Mouse (Mus musculus) kidney, embryonic 15.5 days (tissue): ENCODE results near the gene Epha1. TPM values are rescaled to one million over a fixed set of nuclear protein-coding genes. Genes with fewer than 3 reads are reported as not detected.

Experiments used
- ATAC-seq: fragments of 200-750 bp; cut with Nextera tagmentation; replicated peaks from 2 replicates; pipeline ENCODE4 v1.8.0; 2017; ENCODE audit warnings: moderate TSS enrichment; ENCODE audit not compliant: low FRiP score
- H3K27ac ChIP-seq: fragments of 300-500 bp; sonication (generic); 2 replicates; pipeline ENCODE4 v1.5.1; 2015; ENCODE audit warnings: mild to moderate bottlenecking, inconsistent platforms
- H3K27me3 ChIP-seq: fragments of 300-500 bp; sonication (generic); 2 replicates; pipeline ENCODE4 v1.6.1; 2015; ENCODE audit warnings: inconsistent platforms
- H3K36me3 ChIP-seq: fragments of 300-500 bp; sonication (generic); 2 replicates; pipeline ENCODE4 v1.6.1; 2015; ENCODE audit warnings: inconsistent platforms
- H3K4me1 ChIP-seq: fragments of 300-500 bp; sonication (generic); 2 replicates; pipeline ENCODE4 v1.6.1; 2015; ENCODE audit warnings: inconsistent platforms
- H3K4me2 ChIP-seq: fragments of 300-500 bp; sonication (generic); 2 replicates; pipeline ENCODE4 v1.6.1; 2015; ENCODE audit warnings: moderate library complexity, mild to moderate bottlenecking, inconsistent platforms
- H3K4me3 ChIP-seq: fragments of 300-500 bp; sonication (generic); replicated peaks from 2 replicates; pipeline ENCODE4 v1.5.1; 2015; ENCODE audit warnings: mild to moderate bottlenecking, inconsistent platforms
- H3K9ac ChIP-seq: fragments of 300-500 bp; sonication (generic); 2 replicates; pipeline ENCODE4 v1.6.1; 2015; ENCODE audit warnings: mild to moderate bottlenecking, inconsistent platforms
- H3K9me3 ChIP-seq: fragments of 300-500 bp; sonication (generic); replicated peaks from 2 replicates; pipeline ENCODE4 v1.6.1; 2016; ENCODE audit warnings: inconsistent platforms
- WGBS: fragments of 180-500 bp; shearing (Covaris S2); methylation state at CpG from one replicate; pipeline ENCODE4 v1.1.7; 2015; ENCODE audit warnings: mixed read lengths; 5-methylcytosine and 5-hydroxymethylcytosine counted together
- polyA plus RNA-seq: library from polyadenylated mRNA; unstranded; fragments of >200 nt; fragmentation: Nextera tagmentation; extraction: Ambion mirVana; gene quantifications from 2 replicates; pipeline ENCODE4 v1.2.1, GENCODE M21; 2015

Epha1 gene
- polyA plus RNA-seq, 1 experiment from 2014 or later: 7.5 TPM

DNA sequence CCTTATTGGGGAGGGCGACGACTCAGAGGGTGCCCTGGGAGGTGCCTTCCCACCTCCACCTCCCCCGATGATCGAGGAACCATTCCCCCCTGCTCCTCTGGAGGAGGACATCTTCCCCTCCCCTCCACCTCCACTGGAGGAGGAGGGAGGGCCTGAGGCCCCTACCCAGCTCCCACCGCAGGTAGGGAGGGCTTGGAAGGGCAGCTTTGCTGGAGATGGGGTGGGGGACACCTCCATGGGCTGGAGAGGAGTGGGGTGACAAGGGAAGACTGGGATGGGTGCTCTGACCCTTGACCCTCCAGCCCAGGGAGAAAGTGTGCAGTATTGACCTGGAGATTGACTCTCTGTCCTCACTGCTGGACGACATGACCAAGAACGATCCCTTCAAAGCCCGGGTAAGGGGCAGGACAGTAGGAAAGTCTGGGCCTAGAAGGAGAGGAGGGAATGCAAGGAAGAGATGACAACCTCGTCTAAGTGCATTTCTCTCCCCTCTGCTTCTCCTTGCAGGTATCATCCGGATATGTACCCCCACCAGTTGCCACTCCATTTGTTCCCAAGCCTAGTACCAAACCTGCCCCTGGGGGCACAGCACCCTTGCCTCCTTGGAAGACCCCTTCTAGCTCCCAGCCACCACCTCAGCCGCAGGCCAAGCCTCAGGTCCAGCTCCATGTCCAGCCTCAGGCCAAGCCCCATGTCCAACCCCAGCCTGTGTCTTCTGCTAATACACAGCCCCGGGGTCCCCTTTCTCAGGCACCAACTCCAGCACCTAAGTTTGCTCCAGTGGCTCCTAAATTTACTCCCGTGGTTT lies 21.9 kb downstream of the Epha1 start:
- Histone ChIP-seq H3K27ac (peak overlapping the region; percentile 99), H3K4me1 (peaks cover 58% of the 10 kb centered on the region), H3K9me3 (no peaks in the 10 kb centered on the region), H3K9ac (peak overlapping the region; percentile 91), H3K36me3 (peaks cover 44% of the 10 kb centered on the region), H3K27me3 (0 out of 2 replicates have a peak, but pooled peaks cover 4% of the 10 kb centered on the region), H3K4me3 (peak overlapping the region; percentile 86), H3K4me2 (peak overlapping the region; percentile 78)
- ATAC-seq: no peak
- 30% methylated on average over 13 of the region's 13 CpGs for WGBS

DNA sequence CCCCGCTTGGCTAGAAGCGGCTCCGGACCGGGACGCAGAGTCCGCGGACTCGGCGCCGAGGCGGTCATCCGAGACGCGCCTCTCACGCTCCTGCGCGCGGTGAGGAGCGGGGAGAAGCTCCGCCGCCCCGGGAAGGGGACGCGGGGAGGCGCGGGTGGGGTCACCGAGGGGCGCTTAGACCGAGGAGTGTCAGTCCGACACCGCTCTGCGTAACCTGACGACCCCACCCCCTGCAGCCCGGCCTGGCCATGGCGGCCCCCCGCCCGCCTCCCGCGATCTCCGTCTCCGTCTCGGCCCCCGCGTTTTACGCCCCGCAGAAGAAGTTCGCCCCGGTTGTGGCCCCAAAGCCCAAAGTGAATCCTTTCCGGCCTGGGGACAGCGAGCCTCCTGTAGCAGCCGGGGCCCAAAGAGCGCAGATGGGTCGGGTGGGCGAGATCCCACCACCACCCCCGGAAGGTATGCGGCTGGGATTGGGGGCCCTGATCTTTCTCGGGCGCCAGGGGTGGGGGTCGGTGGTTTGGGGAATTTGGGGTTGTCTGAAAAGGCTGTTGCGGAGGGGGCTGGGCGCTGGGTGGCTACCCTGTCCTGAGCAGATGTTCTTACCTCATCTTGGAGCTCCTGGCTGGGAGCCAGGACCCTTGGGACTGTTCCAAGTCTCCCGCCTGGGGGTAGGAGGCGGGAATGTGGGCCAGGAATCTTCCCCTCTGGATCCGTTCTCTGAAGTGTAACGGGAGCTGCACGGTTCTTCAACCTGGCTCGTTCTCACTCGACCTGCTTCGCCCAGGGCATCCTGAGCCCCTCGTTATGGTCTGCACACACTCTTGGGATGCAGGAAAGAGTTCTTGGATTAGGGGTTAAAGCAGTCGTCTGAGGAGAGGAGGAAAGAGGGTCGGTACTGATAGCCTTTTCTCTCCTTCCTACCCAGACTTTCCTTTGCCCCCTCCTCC lies 22.8 kb downstream of the Epha1 start:
- H3K9ac ChIP-seq: peak overlapping the region; percentile 91
- H3K27me3 ChIP-seq: 0 out of 2 replicates have a peak, but pooled peaks cover 4% of the 10 kb centered on the region
- no peaks in the 10 kb centered on the region for H3K9me3 ChIP-seq
- peak overlapping the region; percentile 99 for H3K27ac ChIP-seq
- ATAC-seq: peak; percentile 53
- under 1% methylated on average over 64 of the region's 72 CpGs for WGBS
- H3K4me2 ChIP-seq: peak overlapping the region; percentile 78
- peaks cover 58% of the 10 kb centered on the region for H3K4me1 ChIP-seq
- H3K4me3 ChIP-seq: peak overlapping the region; percentile 86
- H3K36me3 ChIP-seq: peaks cover 36% of the 10 kb centered on the region

DNA sequence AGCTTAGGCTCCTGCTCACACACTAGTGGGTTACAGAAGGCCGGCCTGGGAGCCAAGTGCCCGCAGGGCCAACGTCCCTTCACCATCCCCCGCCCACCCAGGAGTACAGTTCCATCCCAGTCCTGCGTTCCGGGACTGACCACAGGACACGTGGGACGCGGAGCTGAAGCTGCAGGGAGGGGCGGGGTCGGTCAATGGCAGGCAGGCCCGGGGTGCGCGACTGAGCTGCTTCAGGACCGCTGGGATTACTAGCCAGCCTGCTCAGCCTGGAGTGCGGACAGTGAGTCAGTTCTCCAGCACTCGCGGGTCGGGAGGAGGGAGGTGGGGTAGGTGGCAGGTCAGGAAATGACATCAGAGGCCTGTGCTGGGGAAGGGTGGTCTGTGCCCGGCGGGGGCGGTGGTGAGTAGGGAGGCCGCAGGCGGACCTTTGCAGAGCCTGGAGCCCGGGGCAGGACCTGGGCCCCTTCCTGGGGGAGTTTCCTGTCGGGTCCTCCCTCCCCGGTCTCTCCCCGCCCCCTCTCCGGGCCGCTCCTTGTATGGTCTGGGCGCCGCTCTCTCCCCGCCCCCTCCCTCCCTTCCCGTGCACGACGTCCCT lies 23.5 kb downstream of the Epha1 start, which contains the start of gene Zyx:
Zyx (plus strand) TSS at position 205 of the 595 bp plus-strand sequence.
- under 1% methylated on average over 19 of the region's 36 CpGs for WGBS
- H3K27me3 ChIP-seq: 0 out of 2 replicates have a peak, but pooled peaks cover 4% of the 10 kb centered on the region
- H3K4me3 ChIP-seq: peak within 1 kb of the TSS; percentile 86
- H3K9ac ChIP-seq: peak within 1 kb of the TSS; percentile 91
- no peaks in the 10 kb centered on the region for H3K9me3 ChIP-seq
- ATAC-seq: peak; percentile 95
- peak within 1 kb of the TSS; percentile 78 for H3K4me2 ChIP-seq
- H3K4me1 ChIP-seq: peaks cover 51% of the 10 kb centered on the region
- peak within 1 kb of the TSS; percentile 99 for H3K27ac ChIP-seq
- peaks cover 28% of the 10 kb centered on the region for H3K36me3 ChIP-seq

DNA sequence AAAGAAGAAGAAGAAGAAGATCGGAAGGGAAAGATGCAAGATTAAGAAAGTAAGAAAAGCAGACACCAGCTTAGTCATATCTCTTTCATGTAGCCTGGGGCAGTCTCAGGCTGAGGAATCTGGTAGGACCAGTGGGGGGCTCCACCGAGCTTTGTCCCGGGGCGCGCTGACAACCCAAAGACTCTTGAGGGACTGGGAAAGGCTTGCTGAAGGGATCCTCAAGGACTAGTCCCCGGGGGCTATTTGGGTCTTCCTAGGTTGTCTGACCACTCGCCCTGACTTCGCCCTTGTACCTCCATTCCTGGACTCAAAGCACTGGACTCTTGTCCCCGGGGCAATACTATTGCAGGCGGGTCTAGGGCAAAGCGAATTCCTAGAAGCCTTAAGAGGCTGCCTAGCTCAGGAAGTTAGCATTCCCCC lies 24.1 kb downstream of the Epha1 start:
- Histone ChIP-seq H3K4me1 (peaks cover 46% of the 10 kb centered on the region), H3K9ac (peak overlapping the region; percentile 91), H3K4me2 (peak overlapping the region; percentile 78), H3K4me3 (peak overlapping the region; percentile 86), H3K9me3 (no peaks in the 10 kb centered on the region), H3K36me3 (peaks cover 24% of the 10 kb centered on the region), H3K27me3 (0 out of 2 replicates have a peak, but pooled peaks cover 4% of the 10 kb centered on the region), H3K27ac (peak overlapping the region; percentile 99)
- peak; percentile 13 for ATAC-seq
- 1% methylated on average over 11 of the region's 11 CpGs for WGBS

DNA sequence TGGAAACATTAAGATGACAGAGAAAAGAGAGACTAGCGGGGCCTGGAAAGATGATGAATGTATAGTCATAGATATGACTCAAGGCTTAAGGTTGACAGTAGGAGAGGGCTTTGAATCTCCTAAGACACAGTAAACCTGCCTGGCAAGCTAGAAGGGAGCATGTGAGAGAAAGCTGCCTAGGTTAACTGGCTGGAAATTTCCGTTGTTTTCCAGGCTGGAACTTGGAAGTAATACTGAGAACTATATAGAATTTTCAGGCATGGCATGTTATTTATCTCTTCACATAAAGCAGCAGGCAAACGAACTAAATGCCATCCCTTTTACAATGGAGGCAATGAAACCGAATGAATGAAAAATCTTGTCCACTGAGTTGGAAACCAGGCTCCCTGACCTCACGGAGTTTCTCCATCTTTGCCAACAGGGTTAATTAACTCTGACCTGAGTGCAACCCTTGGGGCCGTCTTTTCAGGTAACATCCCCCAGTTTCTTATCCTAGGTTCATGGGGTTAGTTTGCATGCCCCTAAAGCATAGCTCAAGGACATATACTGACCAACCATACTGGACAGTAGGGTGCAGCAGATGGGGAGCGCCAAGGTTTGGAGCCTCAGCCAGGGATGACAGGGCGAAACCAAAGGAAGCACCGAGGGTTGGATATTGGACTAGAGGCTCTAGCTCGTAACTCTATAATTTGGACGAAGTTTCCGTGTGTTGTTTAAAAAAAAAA lies 24.6 kb downstream of the Epha1 start:
- Histone ChIP-seq H3K4me1 (peaks cover 40% of the 10 kb centered on the region), H3K4me2 (peak overlapping the region; percentile 78), H3K4me3 (peak overlapping the region; percentile 86), H3K27me3 (0 out of 2 replicates have a peak, but pooled peaks cover 4% of the 10 kb centered on the region), H3K36me3 (peaks cover 22% of the 10 kb centered on the region), H3K27ac (peak overlapping the region; percentile 99; the same call in 1 of the 2 replicates), H3K9me3 (no peaks in the 10 kb centered on the region), H3K9ac (peak overlapping the region; percentile 91; the same call in 1 of the 2 replicates)
- ATAC-seq: no peak
- WGBS: 34% methylated on average over 12 of the region's 12 CpGs

DNA sequence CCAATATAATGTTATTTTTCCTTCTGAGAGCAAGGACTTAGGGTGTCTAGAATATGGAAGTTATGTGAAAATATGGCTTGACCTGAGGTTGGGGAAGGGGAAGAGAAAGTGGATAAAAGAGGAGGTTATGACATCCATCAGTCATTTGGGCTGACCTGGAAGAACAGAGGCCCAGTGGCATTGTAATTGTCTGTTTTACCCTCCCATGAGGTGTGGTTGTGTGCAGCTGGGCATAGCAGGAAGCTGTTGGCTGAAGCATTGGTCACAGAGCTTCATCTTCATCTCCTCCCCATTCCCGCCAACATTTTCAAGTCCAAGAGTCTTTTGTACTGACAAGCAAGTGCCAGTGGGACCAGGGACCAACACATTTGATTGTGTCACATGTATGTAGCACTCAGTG lies 28.8 kb downstream of the Epha1 start:
- H3K9me3 ChIP-seq: no peaks in the 10 kb centered on the region
- H3K36me3 ChIP-seq: no peaks in the 10 kb centered on the region
- 0 out of 2 replicates have a peak, but pooled peaks cover 4% of the 10 kb centered on the region for H3K27me3 ChIP-seq
- no peak for ATAC-seq
- peaks cover 11% of the 10 kb centered on the region for H3K4me1 ChIP-seq
- H3K9ac ChIP-seq: no peak overlapping the region
- H3K4me3 ChIP-seq: no peak overlapping the region
- no peak overlapping the region for H3K27ac ChIP-seq
- no peak overlapping the region for H3K4me2 ChIP-seq
- WGBS: 90% methylated on average over 1 of the region's 1 CpGs

DNA sequence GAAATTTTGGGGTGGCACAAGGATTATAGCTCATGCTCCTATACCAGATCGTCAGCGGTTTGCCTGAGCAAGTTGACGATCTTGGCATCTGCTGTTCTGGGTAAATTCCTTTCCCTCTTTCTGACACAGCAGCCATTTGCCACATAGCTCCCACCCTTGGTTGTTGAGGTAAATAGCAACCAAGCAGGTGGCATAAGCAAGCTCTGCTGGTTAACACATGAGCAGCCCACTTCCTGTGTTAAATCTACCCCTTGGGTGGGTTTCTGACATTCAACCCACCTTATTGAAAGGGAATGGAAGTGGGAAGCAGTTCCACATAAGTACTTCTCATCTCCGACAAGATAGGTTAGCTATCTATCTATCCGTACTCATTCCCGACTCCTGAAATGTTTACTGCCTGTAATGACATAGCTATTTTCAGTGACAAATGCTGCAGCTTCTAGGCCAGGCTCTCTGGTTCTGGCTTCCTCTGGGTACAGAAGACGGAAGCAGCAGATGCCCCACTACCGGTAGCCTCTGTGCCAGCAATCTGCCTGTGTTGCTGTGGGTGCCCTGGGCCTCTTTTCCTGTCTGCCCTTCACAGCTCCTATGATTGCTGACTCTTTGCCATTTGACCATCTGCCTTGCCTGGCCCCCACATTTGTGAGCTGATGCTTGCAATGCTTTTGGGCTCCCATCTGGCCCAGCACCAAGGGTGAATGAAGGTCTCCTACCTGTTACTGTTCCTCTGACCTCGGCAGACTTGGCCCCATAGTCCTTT lies 29.5 kb downstream of the Epha1 start:
- Histone ChIP-seq H3K9me3 (no peaks in the 10 kb centered on the region), H3K4me1 (peaks cover 5% of the 10 kb centered on the region), H3K36me3 (no peaks in the 10 kb centered on the region), H3K27me3 (0 out of 2 replicates have a peak, but pooled peaks cover 4% of the 10 kb centered on the region), H3K27ac (no peak overlapping the region), H3K9ac (no peak overlapping the region), H3K4me2 (no peak overlapping the region), H3K4me3 (no peak overlapping the region)
- no peak for ATAC-seq
- 76% methylated on average over 9 of the region's 9 CpGs for WGBS

DNA sequence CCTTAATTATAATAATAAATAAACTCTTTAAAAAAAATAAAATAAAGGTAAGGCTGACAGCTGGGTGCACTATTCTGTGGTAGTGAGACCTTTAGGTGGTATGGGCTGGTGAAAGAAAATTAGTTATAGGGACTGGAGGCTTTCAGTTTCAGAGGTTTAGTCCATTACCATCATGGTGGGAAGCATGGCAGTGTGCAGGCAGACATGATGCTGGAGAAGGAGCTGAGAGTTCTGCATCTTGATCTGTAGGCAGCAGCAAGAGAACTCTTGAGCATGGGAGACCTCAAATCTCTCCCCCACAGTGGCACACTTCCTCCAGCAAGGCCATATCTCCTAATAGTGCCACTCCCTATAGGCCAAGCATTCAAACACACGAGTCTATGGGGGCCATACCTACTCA lies 30.9 kb downstream of the Epha1 start:
- H3K4me1 ChIP-seq: no peaks in the 10 kb centered on the region
- ATAC-seq: no peak
- WGBS: 79% methylated on average over 1 of the region's 1 CpGs
- H3K27me3 ChIP-seq: no peaks in the 10 kb centered on the region
- no peak overlapping the region for H3K9ac ChIP-seq
- H3K4me3 ChIP-seq: no peak overlapping the region
- no peaks in the 10 kb centered on the region for H3K9me3 ChIP-seq
- H3K36me3 ChIP-seq: no peaks in the 10 kb centered on the region
- no peak overlapping the region for H3K4me2 ChIP-seq
- no peak overlapping the region for H3K27ac ChIP-seq

DNA sequence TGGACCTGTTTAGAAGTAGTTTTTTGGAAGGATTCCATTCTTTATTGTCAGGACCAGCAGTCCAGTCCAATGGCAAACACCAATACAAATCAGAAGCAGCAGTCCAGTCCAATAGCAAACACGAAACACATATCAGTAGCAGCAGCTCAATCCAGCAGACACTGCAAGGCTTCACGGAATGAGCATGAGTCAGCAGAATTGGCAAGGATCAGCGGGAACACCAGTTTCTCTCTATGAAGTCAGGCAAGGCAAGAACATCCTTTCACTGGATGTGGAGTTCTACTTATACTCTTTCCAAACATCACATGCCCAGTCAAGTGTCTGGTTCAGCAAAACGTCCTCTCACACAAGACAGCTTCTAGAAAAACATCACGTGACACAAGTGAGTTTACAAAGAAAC lies 33.1 kb downstream of the Epha1 start:
- Histone ChIP-seq H3K36me3 (no peaks in the 10 kb centered on the region), H3K4me3 (no peak overlapping the region)

DNA sequence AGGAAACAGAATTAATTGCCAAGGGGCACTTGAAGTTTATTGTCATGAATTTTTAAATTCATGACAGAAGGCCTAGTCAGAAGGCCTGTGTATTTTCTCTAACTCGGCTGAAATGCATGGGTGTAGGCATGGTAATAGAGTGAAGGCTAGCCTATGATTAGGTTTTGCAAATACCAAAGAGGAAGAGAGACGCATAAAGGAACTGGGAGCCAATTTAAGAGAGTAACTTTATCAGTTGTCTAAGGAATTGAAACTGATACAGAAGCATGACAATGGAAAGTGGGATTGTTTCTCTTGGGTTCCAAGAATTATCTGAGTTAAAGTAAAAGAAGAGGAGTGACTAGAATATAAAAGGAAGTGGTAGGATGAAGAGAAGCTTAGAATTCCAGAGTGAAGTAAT lies 33.9 kb downstream of the Epha1 start:
- 80% methylated on average over 2 of the region's 2 CpGs for WGBS
- no peaks in the 10 kb centered on the region for H3K27me3 ChIP-seq
- no peak overlapping the region for H3K4me3 ChIP-seq
- no peaks in the 10 kb centered on the region for H3K9me3 ChIP-seq
- no peaks in the 10 kb centered on the region for H3K36me3 ChIP-seq
- no peak for ATAC-seq
- H3K4me1 ChIP-seq: no peaks in the 10 kb centered on the region
- no peak overlapping the region for H3K4me2 ChIP-seq
- no peak overlapping the region for H3K27ac ChIP-seq
- no peak overlapping the region for H3K9ac ChIP-seq

More for the DNA sequence above, 33.1 kb downstream of the Epha1 start:
- Histone ChIP-seq H3K4me1 (no peaks in the 10 kb centered on the region), H3K4me2 (no peak overlapping the region), H3K27me3 (no peaks in the 10 kb centered on the region), H3K27ac (no peak overlapping the region), H3K9ac (no peak overlapping the region), H3K9me3 (no peaks in the 10 kb centered on the region)
- ATAC-seq: no peak
- 81% methylated on average over 5 of the region's 5 CpGs for WGBS
